Mouse (Mus musculus) C2C12 (cell line): ENCODE data around the gene Mgat4b.

Experiments used
- CTCF ChIP-seq: IDR thresholded peaks from one replicate; pipeline ENCODE4 v1.5.1; 2011; ENCODE audit not compliant: control insufficient read depth, insufficient read depth, insufficient read length
- FOSL1 ChIP-seq: IDR thresholded peaks from one replicate; pipeline ENCODE4 v1.8.0; 2011; ENCODE audit warnings: mild to moderate bottlenecking, low read length; ENCODE audit not compliant: poor library complexity, insufficient read depth, severe bottlenecking

- TF ChIP-seq CTCF = no peak
- TF ChIP-seq FOSL1 = no peak
Observed at GRCm38 (mm10) chr11:50277025-50277424, 66.3 kb downstream of the Mgat4b start.
